Mouse (Mus musculus) left cerebral cortex, adult 9 months (tissue): ENCODE measurements around the gene Map3k10.

Experiments
- DNase-seq, 2 experiments: peaks; one replicate each; pipeline ENCODE4 v3.0.0; 2022; ENCODE audit warnings: low spot score in 2 of 2

Map3k10 gene

DNA sequence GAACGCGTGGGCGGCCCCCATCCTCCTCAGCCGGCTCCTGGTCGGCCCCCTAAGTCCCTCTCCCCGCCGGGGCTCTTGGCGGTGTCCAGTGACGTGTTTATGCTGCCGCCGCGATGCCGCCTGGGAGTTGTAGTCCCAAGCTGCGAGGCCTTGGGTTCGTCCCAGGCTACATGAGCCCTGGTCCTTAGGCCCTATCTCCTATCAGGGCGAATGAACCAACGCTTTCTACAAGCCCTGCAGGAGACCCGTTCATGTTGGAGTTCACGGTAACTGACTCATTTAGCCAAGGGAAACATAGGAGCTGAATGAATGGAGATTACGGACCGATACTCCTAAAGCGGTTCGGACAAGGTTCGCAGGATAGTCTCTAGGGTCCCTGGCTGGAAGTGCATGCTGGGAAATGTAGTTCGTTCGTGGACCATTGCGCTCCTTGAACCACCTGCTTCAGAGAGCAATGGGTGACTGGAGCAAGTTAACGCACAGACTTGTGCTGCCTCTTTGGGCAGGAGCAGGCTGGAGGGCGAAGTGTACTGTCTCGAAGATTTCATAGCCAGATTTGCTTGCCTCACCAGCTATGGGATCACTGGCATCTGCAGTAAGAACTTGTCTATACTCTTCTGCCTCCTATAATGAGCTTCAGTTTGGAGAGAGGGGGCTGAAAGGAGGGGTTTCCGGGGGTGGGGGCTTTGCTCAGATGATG is at the start of gene Map3k10:
Gene Map3k10, minus strand, starts transcription at position 77 of the 700 bp plus-strand sequence.
- peak; percentile 80 to 94 for DNase-seq

GRCm38 (mm10) chr7:27721951-27722350 is 47.6 kb upstream of the Map3k10 start:
- no peak for DNase-seq

DNA sequence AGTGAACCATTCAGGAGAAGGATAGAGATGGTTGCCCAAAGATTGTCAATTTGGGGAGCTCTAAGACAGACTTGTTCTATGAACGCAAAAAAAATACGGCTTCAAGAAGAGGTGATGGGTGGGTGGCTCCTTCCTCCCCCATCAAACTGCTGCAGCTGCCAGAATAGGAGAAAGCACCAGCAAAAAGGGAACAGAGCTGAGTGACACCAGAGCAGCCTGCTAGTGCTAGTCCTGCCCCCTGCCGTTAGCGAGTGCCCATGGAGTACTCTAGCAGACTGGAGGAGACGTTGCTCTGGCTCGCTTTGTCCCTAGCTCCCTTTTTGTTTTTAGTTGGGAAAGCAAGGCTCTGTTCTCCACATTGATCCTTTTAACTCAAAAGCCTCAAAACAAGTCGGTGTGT is 36.0 kb upstream of the Map3k10 start:
- no peak for DNase-seq

DNA sequence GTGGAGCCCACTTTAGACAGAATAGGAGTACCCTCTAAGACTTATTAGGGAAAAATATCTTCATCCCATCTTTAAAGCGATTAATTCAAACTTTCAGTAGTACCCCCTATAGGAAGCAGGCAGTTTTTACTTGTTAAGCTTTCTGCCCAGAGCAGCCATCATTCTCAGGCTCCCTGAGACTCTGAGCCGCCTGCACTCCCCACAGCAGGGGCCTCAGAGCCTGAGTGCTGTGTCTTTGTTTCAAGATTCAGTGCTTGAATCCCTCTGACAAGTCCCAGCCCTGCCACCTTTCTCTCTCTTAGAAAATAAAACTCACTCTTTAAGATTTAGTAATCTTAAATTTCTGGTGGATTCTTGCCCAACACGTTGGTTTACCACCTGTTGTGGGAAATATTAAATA is 22.3 kb upstream of the Map3k10 start:
- no peak for DNase-seq

- no peak for DNase-seq
Observed at GRCm38 (mm10) chr7:27691076-27691475, 16.7 kb upstream of the Map3k10 start.

DNA sequence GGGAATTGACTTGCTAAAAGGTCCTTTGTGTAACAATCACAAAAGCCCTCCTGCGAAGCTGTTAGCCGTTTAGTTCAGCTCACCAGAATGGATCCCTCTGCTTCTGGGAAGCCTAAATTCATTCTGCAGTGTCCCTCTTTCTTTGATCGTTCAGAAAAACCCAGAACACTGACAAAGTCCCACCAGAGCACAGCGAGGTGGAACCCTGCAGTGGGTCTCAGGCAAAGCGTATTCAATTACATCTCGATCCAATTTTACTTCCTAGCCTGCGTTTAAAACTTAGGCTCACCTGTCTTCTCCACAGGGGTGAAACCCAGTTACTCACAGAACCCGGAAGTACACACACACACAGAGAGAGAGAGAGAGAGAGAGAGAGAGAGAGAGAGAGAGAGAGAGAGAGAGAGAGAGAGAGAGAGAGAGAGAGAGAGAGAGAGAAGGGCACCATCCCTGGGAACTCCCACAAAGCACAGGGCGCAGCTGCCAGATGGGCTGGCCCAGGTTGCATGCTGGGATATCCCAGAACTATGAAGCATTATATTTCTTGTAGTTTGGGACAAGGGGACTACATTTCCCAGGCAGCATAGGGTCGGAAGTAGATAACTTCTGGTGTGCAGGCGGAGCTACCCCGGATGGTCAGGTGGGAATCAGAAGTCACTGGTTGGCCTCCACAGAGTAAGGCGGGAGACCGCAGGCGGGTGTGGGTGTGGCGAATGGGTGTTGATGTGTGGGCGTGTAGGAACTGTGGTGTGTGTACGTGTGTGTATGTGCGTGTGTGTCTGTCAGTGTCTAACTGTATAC is 14.6 kb upstream of the Map3k10 start, which contains the start of gene Zfp607b:
Gene Zfp607b, plus strand, starts transcription at position 526 of the 798 bp plus-strand sequence.
- peak; percentile 97 to 98 for DNase-seq

- no peak for DNase-seq
Observed at GRCm38 (mm10) chr7:27688246-27688788, 13.9 kb upstream of the Map3k10 start.

DNA sequence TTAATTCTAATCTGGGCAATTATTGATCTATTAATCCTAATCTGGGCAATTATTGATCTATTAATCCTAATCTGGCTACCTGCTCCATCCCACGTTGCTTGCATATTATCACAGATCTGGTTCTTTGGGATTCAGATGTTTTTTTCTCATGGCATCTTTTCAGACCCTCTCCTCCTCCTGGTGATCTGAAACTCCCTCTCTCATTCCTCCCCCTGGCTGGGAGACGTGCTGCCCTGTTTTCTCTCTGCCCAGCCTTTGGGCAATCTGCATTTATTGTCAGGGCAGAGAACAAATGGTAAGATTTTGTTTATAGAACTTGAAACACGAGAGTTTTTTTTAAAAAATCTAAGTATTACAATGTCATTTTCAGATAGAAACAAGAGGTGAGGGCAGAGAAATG is 13.4 kb upstream of the Map3k10 start:
- no peak for DNase-seq

- no peak for DNase-seq
Observed at GRCm38 (mm10) chr7:27687043-27687442, 12.6 kb upstream of the Map3k10 start.

GRCm38 (mm10) chr7:27685681-27686080 is 11.3 kb upstream of the Map3k10 start:
- DNase-seq, result no peak

DNA sequence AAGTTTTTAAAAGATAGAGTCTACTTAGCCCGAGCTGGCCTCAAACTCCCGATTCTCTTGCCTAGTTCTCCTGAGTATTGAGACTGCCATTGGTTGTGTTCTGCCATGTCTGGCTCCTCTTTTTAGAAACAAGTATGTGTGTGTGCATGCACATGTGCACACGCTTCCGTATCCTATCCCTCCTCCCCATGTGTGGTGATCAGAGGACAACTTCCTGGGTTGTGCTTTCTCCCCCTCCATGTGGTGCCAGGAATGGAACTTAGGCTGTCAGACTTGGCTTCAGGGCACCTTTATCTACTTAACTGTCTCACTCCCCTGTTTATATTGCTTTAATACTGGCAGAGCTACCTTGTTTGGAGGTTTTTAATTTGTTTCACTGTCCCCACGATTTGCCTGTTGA is 10.8 kb upstream of the Map3k10 start:
- DNase-seq, result no peak

- DNase-seq, result no peak
Observed at GRCm38 (mm10) chr7:27683218-27683617, 8.8 kb upstream of the Map3k10 start.

DNA sequence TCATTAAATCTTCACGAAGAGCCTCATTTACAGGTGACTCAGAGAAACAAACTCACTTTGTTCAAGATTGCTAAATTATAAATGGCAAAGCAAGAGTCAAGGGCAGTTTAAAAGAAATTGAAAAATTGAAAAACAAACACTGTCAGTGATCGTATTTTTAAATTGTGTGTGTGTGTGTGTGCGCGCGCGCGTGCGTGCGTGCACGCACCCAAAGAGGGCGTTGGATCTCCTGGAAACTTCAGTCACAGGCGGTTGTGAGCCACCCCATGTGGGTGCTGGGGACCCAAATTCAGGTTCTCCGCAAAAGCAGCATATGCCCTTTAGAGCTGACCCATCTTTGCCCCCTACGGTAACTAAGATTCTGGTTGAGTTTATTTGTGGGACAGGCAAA is 819 bp upstream of the Map3k10 start:
- no peak for DNase-seq

DNA sequence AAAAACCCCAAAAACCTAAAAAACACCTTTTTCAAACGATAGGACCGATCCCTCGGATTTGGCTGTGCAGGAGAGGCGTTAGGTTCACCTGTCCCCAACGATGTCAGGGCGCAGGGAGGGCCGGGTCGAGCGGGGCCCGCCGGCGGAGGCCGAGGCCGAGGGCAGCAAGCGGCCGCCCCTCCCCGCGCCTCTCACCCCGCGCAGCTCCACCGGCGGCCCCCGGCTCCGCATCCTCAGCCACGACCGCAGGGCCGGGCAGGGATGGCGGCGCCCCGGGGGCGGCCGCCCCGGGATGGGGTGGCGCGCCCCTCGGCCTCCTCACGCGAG is 240 bp downstream of the Map3k10 start:
- no peak for DNase-seq

GRCm38 (mm10) chr7:27673575-27674131 is 745 bp downstream of the Map3k10 start:
- no peak for DNase-seq

DNA sequence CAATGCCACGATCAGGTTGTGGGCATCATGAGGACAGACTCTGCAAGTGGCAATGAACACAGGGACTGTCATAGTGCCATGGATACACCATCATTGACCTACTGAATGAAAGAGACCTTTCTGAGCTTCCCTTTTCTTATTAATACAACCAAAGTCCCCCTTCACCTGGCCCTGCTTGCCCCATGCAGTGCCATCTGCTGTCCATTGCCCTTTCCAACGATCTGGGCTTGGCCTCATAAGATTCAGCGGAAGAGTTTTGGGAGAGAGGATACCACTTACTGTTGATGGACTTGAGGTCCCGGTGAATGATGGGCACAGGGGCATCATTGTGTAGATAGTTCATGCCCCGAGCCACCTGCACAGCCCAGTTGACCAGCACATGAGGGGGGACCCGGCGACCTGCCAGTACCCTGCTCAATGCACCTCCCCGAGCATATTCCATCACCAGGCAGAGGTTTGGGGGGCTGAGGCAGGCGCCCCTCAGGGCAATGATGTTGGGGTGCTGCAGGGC is 1.3 kb downstream of the Map3k10 start:
- DNase-seq, result no peak

GRCm38 (mm10) chr7:27662038-27662437 is 12.4 kb downstream of the Map3k10 start:
- DNase-seq, result no peak

DNA sequence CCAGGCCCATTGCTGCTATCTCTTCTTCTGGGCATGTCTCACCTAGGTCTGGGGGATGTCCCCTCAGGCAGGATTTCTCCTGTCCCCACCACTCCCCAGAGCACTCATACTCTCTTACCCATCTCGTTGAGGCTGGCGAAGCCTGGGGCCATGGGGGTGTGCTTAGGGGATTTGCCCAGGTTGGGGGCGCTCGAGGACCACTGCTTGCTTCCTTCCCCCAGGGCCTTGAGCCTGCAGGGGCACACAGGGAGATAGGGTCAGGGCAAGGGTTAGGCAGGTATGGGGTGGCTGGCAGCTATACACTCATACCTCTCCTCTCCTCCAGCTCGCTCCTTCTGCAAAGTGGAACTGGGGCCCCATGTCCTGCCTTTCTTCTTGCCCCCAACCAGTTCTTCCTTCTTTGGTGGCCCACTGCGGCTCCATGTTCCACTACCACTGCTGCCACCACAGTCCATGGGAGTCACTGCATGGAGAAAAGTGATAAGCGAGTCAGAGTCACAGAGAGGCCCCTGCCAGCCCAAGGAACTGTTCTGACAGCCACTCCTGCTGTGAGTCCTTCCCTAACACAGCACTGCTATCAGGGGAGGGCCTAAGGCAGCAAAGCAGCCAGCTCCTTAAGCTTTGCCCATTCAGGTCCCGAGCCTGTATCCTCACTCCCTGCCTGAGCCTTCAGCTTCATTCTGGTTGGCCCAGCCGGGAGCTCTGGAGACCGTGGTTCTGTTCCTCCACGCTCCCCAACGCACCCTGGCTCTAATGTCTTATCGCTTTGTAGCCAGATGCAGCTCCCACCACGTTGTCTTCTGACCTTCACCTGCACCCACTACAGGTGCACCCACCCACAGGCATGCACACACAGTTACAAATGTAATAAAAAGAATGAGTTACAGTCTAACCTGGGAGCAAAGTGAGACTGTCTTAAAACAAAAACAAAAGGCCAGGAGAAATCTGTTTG is 15.4 kb downstream of the Map3k10 start:
- DNase-seq, result no peak

GRCm38 (mm10) chr7:27657824-27658395 is 16.5 kb downstream of the Map3k10 start:
- peak in 1 of 2 experiments; percentile 29 for DNase-seq

- no peak for DNase-seq
Observed at GRCm38 (mm10) chr7:27656600-27656999, 17.8 kb downstream of the Map3k10 start.

GRCm38 (mm10) chr7:27655545-27655944 is 18.9 kb downstream of the Map3k10 start:
- DNase-seq, result peak; percentile 67 to 72
